Mouse (Mus musculus) hindbrain, embryonic 13.5 days (tissue): ENCODE results near the gene Ap5s1. TPM values are rescaled to one million over a fixed set of nuclear protein-coding genes. Genes with fewer than 3 reads are reported as not detected.
"Not testable (repeated sequence)": the region's sequence is repeated elsewhere in the genome, so short reads cannot be mapped to it uniquely, and the experiment has no call there.

Experiments
- ATAC-seq: fragments of 200-750 bp; cut with Nextera tagmentation; 2 replicates; pipeline ENCODE4 v1.8.0; 2017; ENCODE audit warnings: moderate TSS enrichment; ENCODE audit not compliant: low FRiP score
- H3K27ac ChIP-seq: fragments of 300-500 bp; sonication (generic); 2 replicates; pipeline ENCODE4 v1.5.1; 2015; ENCODE audit warnings: inconsistent platforms, mild to moderate bottlenecking, moderate library complexity
- H3K27me3 ChIP-seq: fragments of 300-500 bp; sonication (generic); 2 replicates; pipeline ENCODE4 v1.6.1; 2015; ENCODE audit warnings: mild to moderate bottlenecking, inconsistent platforms
- H3K36me3 ChIP-seq: fragments of 300-500 bp; sonication (generic); 2 replicates; pipeline ENCODE4 v1.6.1; 2015; ENCODE audit warnings: mild to moderate bottlenecking, inconsistent platforms
- H3K4me1 ChIP-seq: fragments of 300-500 bp; sonication (generic); replicated peaks from 2 replicates; pipeline ENCODE4 v1.6.1; 2015; ENCODE audit warnings: inconsistent platforms
- H3K4me2 ChIP-seq: fragments of 300-500 bp; sonication (generic); 2 replicates; pipeline ENCODE4 v1.6.1; 2015; ENCODE audit warnings: inconsistent platforms, mild to moderate bottlenecking, moderate library complexity
- H3K4me3 ChIP-seq: fragments of 300-500 bp; sonication (generic); 2 replicates; pipeline ENCODE4 v1.5.1; 2015; ENCODE audit warnings: mild to moderate bottlenecking, inconsistent platforms
- H3K9ac ChIP-seq: fragments of 300-500 bp; sonication (generic); 2 replicates; pipeline ENCODE4 v1.6.1; 2015; ENCODE audit warnings: mild to moderate bottlenecking, inconsistent platforms
- H3K9me3 ChIP-seq: fragments of 300-500 bp; sonication (generic); 2 replicates; pipeline ENCODE4 v1.6.1; 2016; ENCODE audit warnings: inconsistent platforms
- WGBS: fragments of 180-500 bp; shearing (Covaris S2); methylation state at CpG from one replicate; pipeline ENCODE4 v1.1.7; 2015; 5-methylcytosine and 5-hydroxymethylcytosine counted together
- polyA plus RNA-seq: library from polyadenylated mRNA; unstranded; fragments of >200 nt; fragmentation: Nextera tagmentation; extraction: Ambion mirVana; gene quantifications from 2 replicates; pipeline ENCODE4 v1.2.1, GENCODE M21; 2015

Ap5s1 gene
- polyA plus RNA-seq, 1 experiment from 2014 or later = 31.0 TPM

DNA sequence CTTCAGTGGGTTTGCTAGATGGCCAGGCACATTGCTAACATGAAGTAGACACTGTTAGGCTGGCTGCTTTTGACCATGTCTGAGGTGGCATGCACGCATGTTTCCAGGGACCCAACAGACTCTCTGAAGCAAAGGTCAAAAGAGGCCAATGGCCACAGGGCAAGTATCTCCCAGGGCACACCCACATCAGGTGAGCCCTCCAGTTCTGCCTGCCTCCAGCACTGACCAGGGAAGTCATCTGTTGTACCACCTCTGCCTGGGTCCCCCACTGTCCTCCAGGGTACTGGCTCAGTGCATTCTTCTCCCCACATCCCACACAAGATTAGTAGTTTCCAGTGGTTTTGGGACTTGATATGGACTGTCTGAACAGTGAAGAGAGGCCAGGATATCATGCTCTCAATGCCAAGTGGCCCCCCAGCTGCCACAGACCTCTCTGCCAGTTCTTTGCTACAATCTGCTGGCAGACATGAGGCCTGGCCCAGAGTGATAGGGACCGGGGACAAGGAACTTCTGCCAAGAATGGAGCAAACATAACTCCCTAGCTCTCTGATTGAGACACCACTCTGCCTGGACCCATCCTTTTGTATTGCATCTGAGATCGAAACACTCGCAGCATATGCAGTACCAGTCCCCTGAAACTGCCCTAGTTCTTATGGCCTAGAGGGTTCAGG, 2.4 kb downstream of the Ap5s1 start:
- H3K9me3 ChIP-seq = no peaks in the 10 kb centered on the region
- peak overlapping the region; percentile 71 for H3K9ac ChIP-seq
- peak overlapping the region; percentile 55 for H3K4me3 ChIP-seq
- H3K27ac ChIP-seq = peak overlapping the region; percentile 93
- H3K36me3 ChIP-seq = peaks cover 19% of the 10 kb centered on the region
- H3K4me2 ChIP-seq = peak overlapping the region; percentile 60
- no peaks in the 10 kb centered on the region for H3K27me3 ChIP-seq
- ATAC-seq = peak; percentile 1; the same call in 1 of the 2 replicates
- 79% methylated on average over 4 of the region's 4 CpGs for WGBS
- peaks cover 28% of the 10 kb centered on the region for H3K4me1 ChIP-seq

DNA sequence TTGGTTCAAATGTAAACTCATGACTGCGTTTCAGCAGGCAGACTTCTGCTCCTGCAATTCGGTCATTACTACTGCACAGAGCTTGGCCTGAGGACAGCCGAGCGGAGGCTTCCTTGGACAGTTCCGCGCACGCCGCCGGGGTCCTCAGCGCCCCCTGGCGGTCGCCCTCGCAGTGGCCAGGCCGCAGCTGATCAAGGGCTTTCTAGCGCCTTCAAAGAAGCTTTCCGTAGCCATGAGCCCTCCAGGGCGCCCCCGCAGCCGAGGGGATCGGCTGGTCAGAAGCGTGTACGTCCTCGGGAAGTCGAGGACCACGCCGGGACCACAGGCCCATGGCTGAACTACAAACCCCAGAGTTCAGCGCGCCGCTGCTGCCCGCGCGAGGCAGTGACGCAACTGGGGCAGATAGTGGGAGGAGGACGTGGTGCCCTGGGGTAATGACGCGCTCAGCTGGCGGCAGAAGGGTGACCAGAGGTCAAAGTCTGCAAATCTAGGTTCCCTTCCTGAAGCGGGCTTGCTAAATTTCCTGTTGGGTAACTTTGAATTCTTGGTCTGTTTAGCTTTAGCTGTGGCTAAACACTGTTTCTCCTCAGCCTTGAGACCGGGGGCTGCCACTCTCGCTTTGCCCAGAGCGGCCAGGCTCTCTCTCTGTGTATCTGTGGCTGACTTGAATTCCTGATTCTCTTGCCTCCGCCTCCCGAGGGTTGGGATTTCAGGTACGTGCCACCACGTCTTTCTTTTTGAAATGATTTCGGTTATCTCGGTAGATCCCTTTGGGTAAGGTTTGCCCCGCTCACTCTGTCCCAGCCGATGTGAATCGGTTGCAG, 3.3 kb downstream of the Ap5s1 start:
- ATAC-seq = peak; percentile 97
- Histone ChIP-seq H3K9ac (peak overlapping the region; percentile 71), H3K27me3 (no peaks in the 10 kb centered on the region), H3K4me3 (peak overlapping the region; percentile 55), H3K4me1 (peaks cover 24% of the 10 kb centered on the region), H3K36me3 (peaks cover 25% of the 10 kb centered on the region), H3K27ac (peak overlapping the region; percentile 93), H3K4me2 (peak overlapping the region; percentile 60), H3K9me3 (no peaks in the 10 kb centered on the region)
- WGBS = 2% methylated on average over 50 of the region's 50 CpGs

- Histone ChIP-seq H3K9ac (peak overlapping the region; percentile 71), H3K27me3 (no peaks in the 10 kb centered on the region), H3K27ac (peak overlapping the region; percentile 93), H3K4me2 (peak overlapping the region; percentile 60), H3K9me3 (no peaks in the 10 kb centered on the region), H3K4me3 (peak overlapping the region; percentile 55), H3K36me3 (peaks cover 25% of the 10 kb centered on the region), H3K4me1 (peaks cover 24% of the 10 kb centered on the region)
- no peak; the same call in 1 of the 2 replicates for ATAC-seq
- 72% methylated on average over 9 of the region's 9 CpGs for WGBS
Measured at GRCm38 (mm10) chr2:131211026-131211615, 4.2 kb downstream of the Ap5s1 start.

- Histone ChIP-seq H3K9ac (no peak overlapping the region), H3K36me3 (peaks cover 25% of the 10 kb centered on the region), H3K4me3 (no peak overlapping the region), H3K4me2 (no peak overlapping the region), H3K27me3 (no peaks in the 10 kb centered on the region), H3K27ac (no peak overlapping the region), H3K4me1 (peaks cover 24% of the 10 kb centered on the region), H3K9me3 (no peaks in the 10 kb centered on the region)
- ATAC-seq = no peak
- 88% methylated on average over 7 of the region's 7 CpGs for WGBS
Measured at GRCm38 (mm10) chr2:131213773-131214172, 6.9 kb downstream of the Ap5s1 start.

- Histone ChIP-seq H3K27ac (no peak overlapping the region), H3K4me3 (no peak overlapping the region), H3K4me1 (peaks cover 11% of the 10 kb centered on the region), H3K27me3 (no peaks in the 10 kb centered on the region), H3K4me2 (no peak overlapping the region), H3K36me3 (peaks cover 25% of the 10 kb centered on the region), H3K9ac (no peak overlapping the region), H3K9me3 (no peaks in the 10 kb centered on the region)
- no peak for ATAC-seq
- 87% methylated on average over 7 of the region's 7 CpGs for WGBS
Measured at GRCm38 (mm10) chr2:131215941-131216858, 9.3 kb downstream of the Ap5s1 start.

- no peaks in the 10 kb centered on the region for H3K9me3 ChIP-seq
- H3K27me3 ChIP-seq = no peaks in the 10 kb centered on the region
- H3K4me1 ChIP-seq = no peaks in the 10 kb centered on the region
- no peak overlapping the region for H3K27ac ChIP-seq
- H3K4me3 ChIP-seq = no peak overlapping the region
- H3K9ac ChIP-seq = no peak overlapping the region
- no peak overlapping the region for H3K4me2 ChIP-seq
- ATAC-seq = no peak
- no peaks in the 10 kb centered on the region for H3K36me3 ChIP-seq
- 78% methylated on average over 4 of the region's 4 CpGs for WGBS
Measured at GRCm38 (mm10) chr2:131220030-131220429, 13.2 kb downstream of the Ap5s1 start.

DNA sequence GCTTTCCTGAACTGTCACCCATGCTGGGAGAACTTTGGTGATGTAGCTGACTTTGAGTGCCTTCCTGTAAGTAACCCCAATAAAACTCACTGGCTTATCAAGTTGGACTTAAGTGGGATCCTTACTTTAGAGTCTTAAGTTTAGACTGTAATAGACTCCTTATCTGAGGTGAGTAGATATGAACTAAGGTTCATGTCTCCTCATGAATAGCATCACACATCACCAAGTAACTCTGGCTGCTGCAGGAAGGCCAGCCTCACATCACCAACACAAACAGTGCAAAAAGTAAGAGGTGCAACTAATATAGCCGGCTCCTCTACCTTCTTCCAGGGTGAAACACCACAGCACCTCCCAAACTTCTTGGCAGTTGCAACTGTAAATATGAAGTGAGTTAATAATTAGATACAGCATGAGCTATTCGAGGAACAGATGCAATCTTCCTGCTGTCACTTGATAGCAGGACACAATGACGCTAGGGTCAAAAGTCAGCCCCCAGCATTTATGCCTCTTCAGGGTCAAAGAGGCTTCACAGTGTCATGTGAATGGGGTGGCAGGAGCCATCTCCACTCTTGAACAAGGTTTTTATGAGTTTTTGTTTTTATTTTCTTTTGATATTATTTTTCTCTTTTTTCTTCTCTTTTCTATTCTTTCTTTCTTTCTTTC, 15.1 kb downstream of the Ap5s1 start:
- 74% methylated on average over 3 of the region's 3 CpGs for WGBS
- Histone ChIP-seq H3K36me3 (no peaks in the 10 kb centered on the region), H3K27me3 (no peaks in the 10 kb centered on the region), H3K9me3 (no peaks in the 10 kb centered on the region), H3K9ac (no peak overlapping the region), H3K4me2 (no peak overlapping the region), H3K4me3 (no peak overlapping the region), H3K4me1 (no peaks in the 10 kb centered on the region), H3K27ac (no peak overlapping the region)
- no peak for ATAC-seq

- Histone ChIP-seq H3K27ac (no peak overlapping the region), H3K9me3 (no peaks in the 10 kb centered on the region), H3K4me2 (no peak overlapping the region), H3K4me1 (no peaks in the 10 kb centered on the region), H3K27me3 (no peaks in the 10 kb centered on the region), H3K36me3 (no peaks in the 10 kb centered on the region), H3K9ac (no peak overlapping the region), H3K4me3 (no peak overlapping the region)
- ATAC-seq = no peak
- WGBS = 56% methylated on average over 5 of the region's 5 CpGs
Measured at GRCm38 (mm10) chr2:131222562-131222961, 15.7 kb downstream of the Ap5s1 start.

- no peaks in the 10 kb centered on the region for H3K36me3 ChIP-seq
- no peak overlapping the region for H3K4me3 ChIP-seq
- H3K4me2 ChIP-seq = no peak overlapping the region
- H3K27ac ChIP-seq = no peak overlapping the region
- no peaks in the 10 kb centered on the region for H3K27me3 ChIP-seq
- H3K9ac ChIP-seq = no peak overlapping the region
- H3K9me3 ChIP-seq = no peaks in the 10 kb centered on the region
- no peak for ATAC-seq
- 71% methylated on average over 1 of the region's 1 CpGs for WGBS
- H3K4me1 ChIP-seq = no peaks in the 10 kb centered on the region
Measured at GRCm38 (mm10) chr2:131223569-131223968, 16.7 kb downstream of the Ap5s1 start.

DNA sequence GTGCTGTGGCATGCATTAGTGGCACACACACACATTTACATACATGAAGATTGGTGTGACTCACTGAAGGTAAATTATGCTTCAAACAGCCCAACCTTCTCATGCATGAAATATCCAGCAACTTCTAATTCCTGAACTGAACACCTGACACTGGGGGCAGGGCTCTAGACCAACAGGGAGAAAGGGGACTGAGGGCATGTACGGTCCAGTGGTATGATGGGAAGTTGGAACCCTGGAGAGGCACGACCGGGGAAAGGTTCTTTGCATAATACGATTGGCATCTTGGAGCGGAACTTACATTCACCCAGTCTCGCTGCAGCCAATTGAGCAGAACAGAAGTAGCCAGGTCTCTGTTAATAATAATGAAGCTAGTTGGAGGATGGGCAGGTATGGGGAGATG, 18.3 kb downstream of the Ap5s1 start:
- ATAC-seq = no peak
- Histone ChIP-seq H3K9me3 (no peaks in the 10 kb centered on the region), H3K4me2 (no peak overlapping the region), H3K27me3 (no peaks in the 10 kb centered on the region), H3K27ac (no peak overlapping the region), H3K4me1 (no peaks in the 10 kb centered on the region), H3K9ac (no peak overlapping the region), H3K36me3 (no peaks in the 10 kb centered on the region), H3K4me3 (no peak overlapping the region)
- 84% methylated on average over 6 of the region's 6 CpGs for WGBS

DNA sequence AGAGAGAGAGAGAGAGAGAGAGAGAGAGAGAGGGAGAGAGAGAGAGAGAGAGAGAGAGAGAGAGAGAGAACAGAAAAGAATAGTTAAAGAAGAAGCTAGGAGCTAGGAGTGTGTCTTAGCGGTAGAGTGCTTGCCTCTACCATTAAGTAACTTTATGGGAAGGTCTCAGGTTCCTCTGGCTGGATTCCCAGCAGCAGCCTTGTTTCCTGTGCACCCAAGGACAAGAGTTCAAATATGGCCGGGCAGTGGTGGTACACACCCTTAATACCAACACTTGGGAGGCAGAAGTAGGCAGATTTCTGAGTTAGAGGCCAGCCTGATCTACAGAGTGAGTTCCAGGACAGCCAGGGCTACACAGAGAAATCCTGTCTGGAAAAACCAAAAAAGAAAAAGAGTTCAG, 19.8 kb downstream of the Ap5s1 start:
- H3K9me3 ChIP-seq = not testable (repeated sequence)

More for the DNA sequence above, 19.8 kb downstream of the Ap5s1 start:
- H3K4me3 ChIP-seq, H3K27ac ChIP-seq, H3K9ac ChIP-seq, H3K4me2 ChIP-seq, ATAC-seq, H3K27me3 ChIP-seq, H3K4me1 ChIP-seq, H3K36me3 ChIP-seq: not testable (repeated sequence)
- 91% methylated on average over 2 of the region's 2 CpGs for WGBS
